Mouse (Mus musculus) layer of hippocampus, adult 2 months (tissue): ENCODE results near the gene Ube2ql1. TPM values are rescaled to one million over a fixed set of nuclear protein-coding genes. Genes with fewer than 3 reads are reported as not detected.

Source experiments
- DNase-seq, 2 experiments: peaks; one replicate each; pipeline ENCODE4 v3.0.0; 2022; ENCODE audit warnings: low spot score in 2 of 2
- H3K27ac ChIP-seq: fragments of 200-600 bp; 2 replicates; pipeline ENCODE4 v1.8.1; 2022
- H3K4me3 ChIP-seq: fragments of 200-600 bp; 2 replicates; pipeline ENCODE4 v1.8.1; 2022; ENCODE audit warnings: mild to moderate bottlenecking
- CTCF ChIP-seq: fragments of 200-600 bp; conservative IDR thresholded peaks from 2 replicates; pipeline ENCODE4 v1.8.1; 2022; ENCODE audit warnings: antibody characterized with exemption, mild to moderate bottlenecking, moderate library complexity
- total RNA-seq, 2 experiments: library from RNA; stranded (reverse); gene quantifications; 2 replicates each; pipeline ENCODE4 v1.2.3; 2021

The Ube2ql1 gene
- total RNA-seq, 2 experiments from 2014 or later = 187 to 203 TPM

GRCm38 (mm10) chr13:69739091-69739758 is 464 bp downstream of the Ube2ql1 start:
- DNase-seq = no peak
- TF ChIP-seq CTCF = no peak
- H3K4me3 ChIP-seq = peak overlapping the region; percentile 88
- peak overlapping the region; percentile 97 for H3K27ac ChIP-seq

- no peak for TF ChIP-seq CTCF
- Histone ChIP-seq H3K4me3 (peak overlapping the region; percentile 88), H3K27ac (peak overlapping the region; percentile 90)
- DNase-seq = no peak
These were observed 1.2 kb downstream of the Ube2ql1 start for GRCm38 (mm10) chr13:69738461-69738971.

GRCm38 (mm10) chr13:69737444-69738185 is 2.1 kb downstream of the Ube2ql1 start:
- no peak for TF ChIP-seq CTCF
- H3K27ac ChIP-seq = peak overlapping the region; percentile 90
- H3K4me3 ChIP-seq = peak overlapping the region; percentile 88
- no peak for DNase-seq

DNA sequence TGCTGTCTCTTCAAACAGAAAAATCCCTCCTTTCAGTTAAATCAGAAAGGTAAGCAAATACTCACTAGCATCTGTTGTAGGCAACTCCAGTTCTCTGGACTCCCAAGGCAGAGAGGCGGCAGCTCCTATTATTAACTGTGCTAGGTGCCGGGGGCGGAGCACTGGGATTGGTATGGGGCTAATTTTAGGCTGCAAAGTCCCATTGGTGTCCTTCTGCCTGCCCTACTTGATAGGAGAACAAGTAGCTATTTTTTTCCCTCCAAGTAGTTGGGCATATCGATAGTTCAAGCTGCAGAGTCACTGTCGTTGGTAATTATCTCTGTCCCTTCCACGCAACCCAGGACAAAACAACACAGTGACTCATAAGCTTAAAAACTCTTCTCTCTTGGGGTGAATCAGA is 7.1 kb downstream of the Ube2ql1 start:
- no peak for DNase-seq
- Histone ChIP-seq H3K27ac (no peak overlapping the region), H3K4me3 (no peak overlapping the region)
- TF ChIP-seq CTCF = no peak

DNA sequence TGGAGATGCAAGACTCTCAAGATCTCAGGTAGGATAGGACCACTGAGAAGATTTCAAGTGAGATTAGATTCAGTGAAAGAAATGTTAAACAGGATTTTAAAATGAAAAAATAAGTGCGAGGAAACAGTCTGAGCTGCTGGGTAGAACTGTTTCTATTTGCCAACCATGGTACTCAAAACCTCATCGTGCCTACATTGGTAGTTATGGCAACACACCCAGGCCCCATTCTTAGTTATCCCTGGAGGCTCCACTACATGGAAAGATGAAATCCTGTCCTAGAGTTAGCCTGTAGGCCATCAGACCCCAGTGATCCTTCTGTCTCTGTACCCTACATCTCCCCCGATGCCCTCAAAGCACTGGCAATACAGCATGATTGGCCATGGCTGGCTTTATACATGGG is 14.3 kb downstream of the Ube2ql1 start:
- no peak for DNase-seq
- peak overlapping the region; percentile 53 for H3K27ac ChIP-seq
- H3K4me3 ChIP-seq = no peak overlapping the region
- TF ChIP-seq CTCF = no peak

DNA sequence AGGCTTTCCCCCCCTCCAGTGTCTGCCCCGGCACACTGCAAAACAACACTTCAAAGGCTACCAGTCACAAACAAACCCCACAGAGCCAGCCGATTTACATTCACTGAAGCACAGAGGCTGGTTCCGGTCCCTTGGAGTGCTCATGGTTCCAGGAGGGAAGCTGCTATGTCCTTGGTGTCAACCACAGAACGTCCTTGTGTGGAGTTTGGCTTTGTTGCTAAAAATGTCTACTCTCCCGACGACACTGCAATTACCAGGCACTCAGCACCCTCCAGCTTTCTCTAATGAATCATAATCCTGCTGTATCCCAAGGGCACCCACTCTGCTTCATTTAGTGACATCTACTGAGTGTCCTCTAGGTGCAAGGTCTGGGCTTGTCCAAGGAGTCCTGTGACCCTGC is 18.5 kb downstream of the Ube2ql1 start:
- 0 out of 2 replicates have a peak overlapping the region, but pooled peaks have one; percentile 10 for H3K27ac ChIP-seq
- DNase-seq = no peak
- no peak overlapping the region; the same call in 1 of the 2 replicates for H3K4me3 ChIP-seq
- TF ChIP-seq CTCF = no peak

DNA sequence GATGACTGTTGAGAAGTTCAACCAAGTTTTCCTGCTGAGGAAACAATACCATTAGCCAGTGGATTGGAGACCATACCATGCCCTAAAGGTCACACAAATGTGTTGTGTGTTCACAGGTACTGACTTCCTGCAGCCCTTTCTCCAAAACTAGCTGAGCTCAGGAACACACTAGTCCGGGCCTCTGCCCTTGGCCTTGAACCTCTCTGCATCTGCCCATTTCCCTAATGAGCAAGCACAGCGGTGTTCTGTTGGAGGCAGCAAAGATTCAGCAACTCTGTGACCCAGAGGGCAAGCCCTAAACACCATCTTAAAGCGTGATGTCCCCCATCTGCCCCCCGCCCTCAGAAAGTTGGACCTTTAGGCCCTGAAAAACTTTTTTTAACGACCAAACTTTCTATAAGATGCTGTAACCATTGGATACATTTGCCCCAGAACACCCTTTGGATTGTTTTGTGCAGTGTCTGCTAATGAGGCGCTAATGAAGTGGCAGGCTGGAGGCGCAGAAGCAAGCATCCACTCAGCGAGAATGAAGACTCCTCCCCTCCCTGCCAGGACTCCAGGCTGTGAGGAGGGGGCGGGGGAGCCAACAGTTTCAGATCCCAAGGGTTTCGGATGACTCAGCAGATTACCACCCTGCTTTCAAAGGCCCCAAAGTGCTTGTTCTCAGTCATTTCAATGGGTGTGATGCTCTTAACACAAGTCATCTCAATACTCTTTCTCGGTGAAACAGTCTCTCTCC is 21.7 kb downstream of the Ube2ql1 start:
- H3K4me3 ChIP-seq = no peak overlapping the region
- peak in 1 of 2 experiments; percentile 39 for DNase-seq
- TF ChIP-seq CTCF = no peak
- peak overlapping the region; percentile 55 for H3K27ac ChIP-seq

DNA sequence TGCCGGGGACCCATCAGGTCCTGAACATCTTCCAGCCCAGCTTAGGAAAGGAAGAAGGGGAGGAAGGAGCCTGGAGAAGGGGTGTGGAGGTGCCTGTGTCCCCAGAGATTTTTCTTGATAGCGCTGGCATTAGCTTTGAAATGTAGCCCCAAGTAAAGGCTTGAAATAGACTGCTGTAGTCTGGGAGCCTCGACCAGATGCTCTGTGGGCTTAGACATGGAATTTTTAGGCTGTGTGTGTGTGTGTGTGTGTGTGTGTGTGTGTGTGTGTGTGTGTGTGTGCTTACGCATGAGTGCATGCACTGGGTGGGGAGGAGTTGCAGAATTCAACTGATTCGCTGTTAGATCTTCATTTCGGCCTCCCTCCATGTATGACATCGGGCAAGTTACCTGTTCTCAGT is 31.5 kb downstream of the Ube2ql1 start:
- H3K27ac ChIP-seq = no peak overlapping the region
- DNase-seq = no peak
- no peak overlapping the region for H3K4me3 ChIP-seq
- TF ChIP-seq CTCF = no peak

GRCm38 (mm10) chr13:69707496-69707895 is 32.2 kb downstream of the Ube2ql1 start:
- DNase-seq = no peak
- Histone ChIP-seq H3K27ac (no peak overlapping the region), H3K4me3 (no peak overlapping the region)
- TF ChIP-seq CTCF = no peak

- no peak overlapping the region for H3K4me3 ChIP-seq
- no peak for DNase-seq
- no peak for TF ChIP-seq CTCF
- H3K27ac ChIP-seq = no peak overlapping the region
These were observed 32.8 kb downstream of the Ube2ql1 start for GRCm38 (mm10) chr13:69706919-69707318.

GRCm38 (mm10) chr13:69703505-69703904 is 36.2 kb downstream of the Ube2ql1 start:
- no peak for TF ChIP-seq CTCF
- no peak overlapping the region for H3K4me3 ChIP-seq

GRCm38 (mm10) chr13:69701397-69701796 is 38.3 kb downstream of the Ube2ql1 start:
- DNase-seq = no peak
- TF ChIP-seq CTCF = no peak
- H3K27ac ChIP-seq = no peak overlapping the region
- no peak overlapping the region for H3K4me3 ChIP-seq

More at GRCm38 (mm10) chr13:69703505-69703904, 36.2 kb downstream of the Ube2ql1 start:
- H3K27ac ChIP-seq = no peak overlapping the region
- DNase-seq = no peak

DNA sequence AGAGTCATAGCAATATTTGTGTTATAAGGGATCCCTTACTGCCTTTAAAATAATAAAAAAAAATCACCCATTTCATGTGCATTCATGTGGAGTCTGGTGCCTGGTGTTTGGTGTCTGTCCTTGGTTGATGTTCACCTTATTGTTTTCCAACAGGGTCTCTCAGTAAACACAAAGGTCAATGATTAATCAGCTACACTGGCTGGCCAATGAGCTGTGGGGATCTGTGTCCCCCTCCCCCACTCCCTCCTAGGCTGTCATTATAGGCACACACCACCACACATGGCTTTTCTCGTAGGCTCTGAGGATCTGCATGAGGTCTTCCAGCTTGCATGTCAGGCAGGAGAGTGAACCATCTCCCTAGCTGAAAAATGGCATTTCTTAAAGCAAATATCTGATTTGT is 38.9 kb downstream of the Ube2ql1 start:
- no peak for DNase-seq
- Histone ChIP-seq H3K27ac (no peak overlapping the region), H3K4me3 (no peak overlapping the region)
- no peak for TF ChIP-seq CTCF
